Mouse (Mus musculus) frontal cortex, postnatal 36 days (tissue): ENCODE measurements at regions not wholly inside any gene's neighbourhood (a gene's known extent, or its start where the extent isn't known, plus 50 kb on each side); places are given as distances from the start of the nearest gene placed in this dataset.

Experiments used
- DNase-seq, 2 experiments: peaks; one replicate each; pipeline ENCODE4 v3.0.0; 2022; ENCODE audit warnings: low spot score in 2 of 2

GRCm38 (mm10) chr1:63977956-63978355, 144.1 kb downstream of the Klf7 start:
- no peak for DNase-seq

DNA sequence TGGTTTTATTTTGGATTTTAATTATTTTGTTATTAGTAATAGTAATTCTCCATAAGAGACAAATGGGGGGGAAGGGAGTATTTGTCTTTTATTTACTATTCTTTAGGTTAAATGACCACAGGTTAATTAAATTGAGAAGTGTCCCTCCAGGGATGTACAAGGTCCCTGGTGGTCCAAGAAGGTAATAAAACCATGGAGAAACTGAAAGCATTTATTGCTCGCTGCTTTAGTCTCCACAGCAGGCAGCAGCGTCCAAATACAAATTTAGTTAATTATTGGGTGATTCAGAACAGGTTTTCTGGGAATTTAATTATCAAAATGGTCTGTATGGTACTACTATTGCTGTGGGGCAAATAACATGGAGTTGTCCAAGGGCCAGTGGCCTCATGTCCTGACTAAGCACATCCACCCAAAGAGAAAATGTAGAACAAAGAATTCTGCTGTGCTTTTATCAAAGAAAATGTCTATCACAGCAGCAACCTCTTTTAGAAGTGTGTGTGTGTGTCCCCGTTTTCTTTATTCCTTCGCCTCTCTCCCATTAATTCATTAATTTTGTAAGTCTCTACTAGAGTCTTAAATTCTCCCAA, 144.7 kb downstream of the Klf7 start:
- no peak for DNase-seq

DNA sequence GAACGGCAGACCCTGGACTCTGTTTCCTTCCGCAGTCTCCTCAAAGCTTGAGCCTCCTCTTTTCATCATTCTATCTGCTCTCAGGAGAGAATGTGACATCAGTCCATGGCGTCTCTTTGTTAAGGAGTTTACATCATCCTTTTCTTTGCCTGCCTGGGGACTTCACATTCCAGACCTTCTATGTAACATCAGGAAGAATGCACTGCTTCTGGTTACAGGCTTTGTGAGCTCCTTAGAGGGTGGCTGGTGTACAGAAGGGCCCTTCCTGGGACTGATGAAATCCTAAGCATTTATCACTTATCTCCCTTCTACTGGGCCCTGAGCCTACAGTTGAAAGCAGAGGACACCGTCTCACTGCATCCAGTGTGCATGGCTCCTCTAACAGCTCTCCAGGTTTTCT, 145.2 kb downstream of the Klf7 start:
- no peak for DNase-seq

GRCm38 (mm10) chr1:63967849-63968248, 154.2 kb downstream of the Klf7 start:
- DNase-seq, result no peak

- no peak for DNase-seq
Observed at GRCm38 (mm10) chr1:63965446-63965845, 156.6 kb downstream of the Klf7 start.

GRCm38 (mm10) chr1:63964519-63964918, 157.6 kb downstream of the Klf7 start:
- DNase-seq, result peak; percentile 53 to 74

DNA sequence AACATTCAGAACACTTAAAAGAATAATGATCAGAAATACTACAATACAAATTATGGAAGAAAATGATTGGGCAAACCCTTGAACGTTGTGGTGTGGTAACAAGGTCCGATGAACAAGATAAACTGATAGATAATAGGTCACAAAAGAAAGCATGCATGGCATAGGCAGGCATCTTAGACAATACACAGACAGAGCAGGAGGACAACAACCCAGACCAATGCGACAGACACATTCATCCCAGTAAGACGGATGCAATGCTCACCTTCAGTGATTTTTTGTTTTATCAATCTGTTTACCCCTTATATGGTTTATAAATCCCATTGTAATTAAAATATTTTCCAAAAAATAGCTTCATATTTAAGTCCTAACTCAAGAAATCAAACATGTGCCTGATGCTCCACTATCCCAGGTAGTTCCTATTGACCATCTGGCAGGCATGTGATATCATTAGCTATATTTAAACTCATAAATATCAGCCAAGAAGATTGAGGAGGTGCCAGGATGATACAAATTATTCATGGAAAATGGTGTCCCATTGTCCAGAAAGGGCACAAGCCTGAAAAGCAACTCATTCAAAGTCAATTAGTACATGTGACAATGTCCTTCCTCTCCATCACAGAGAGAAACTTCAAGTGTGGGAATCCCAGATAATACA, 166.3 kb downstream of the Klf7 start:
- no peak for DNase-seq

GRCm38 (mm10) chr1:63954876-63955513, 167.1 kb downstream of the Klf7 start:
- DNase-seq, result no peak

- DNase-seq, result no peak
Observed at GRCm38 (mm10) chr1:63954172-63954571, 167.9 kb downstream of the Klf7 start.

DNA sequence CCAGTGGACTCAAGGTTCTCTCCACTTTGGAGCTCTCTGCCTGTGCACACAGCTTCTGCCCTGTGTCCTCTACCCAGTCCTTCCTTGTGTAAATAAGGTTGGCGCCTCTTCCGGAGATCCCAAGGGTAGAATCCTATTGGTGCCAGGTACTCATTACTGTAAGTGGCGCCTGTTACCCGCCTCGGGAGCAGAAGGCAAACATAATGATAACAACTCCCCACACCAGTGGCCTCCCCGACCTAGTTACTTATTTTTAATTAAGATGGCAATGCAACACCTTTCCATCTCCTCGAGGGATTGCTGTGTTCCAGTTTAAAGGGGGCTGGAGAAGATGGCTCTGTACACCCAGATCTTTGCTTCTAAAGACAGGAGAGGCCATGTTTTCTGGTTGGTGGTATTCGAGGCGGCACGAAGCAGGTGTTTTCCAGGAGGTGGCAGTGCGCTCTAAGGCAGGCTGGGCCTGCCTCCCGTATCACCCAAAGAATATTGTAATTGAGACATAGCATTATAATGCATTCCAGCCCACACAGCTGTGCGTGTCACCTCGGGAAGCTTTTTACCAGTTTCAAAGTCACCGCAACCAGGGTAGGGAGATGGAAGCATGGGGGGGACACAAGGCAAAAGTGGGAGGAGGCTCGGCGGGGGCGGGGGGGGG, 168.7 kb downstream of the Klf7 start:
- DNase-seq, result peak in 1 of 2 experiments; percentile 72

DNA sequence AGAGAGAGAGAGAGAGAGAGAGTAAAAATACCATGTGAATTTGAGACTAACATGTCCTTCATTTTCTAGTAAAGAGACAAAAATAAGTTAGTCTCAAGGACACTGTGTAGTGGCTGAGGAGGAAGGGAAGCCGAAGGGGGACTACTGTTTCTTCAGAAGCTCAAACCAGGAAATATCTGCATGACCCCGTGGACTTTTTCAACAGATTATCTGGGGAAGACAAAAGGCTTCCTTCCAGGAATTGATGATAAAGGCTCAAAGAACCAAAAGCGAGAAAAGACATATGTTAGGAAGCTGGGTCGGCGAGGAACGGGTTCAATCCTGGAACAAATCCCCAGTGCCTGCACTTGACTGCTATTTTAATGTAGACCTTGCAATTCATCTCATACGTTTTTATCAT, 170.4 kb downstream of the Klf7 start:
- no peak for DNase-seq

DNA sequence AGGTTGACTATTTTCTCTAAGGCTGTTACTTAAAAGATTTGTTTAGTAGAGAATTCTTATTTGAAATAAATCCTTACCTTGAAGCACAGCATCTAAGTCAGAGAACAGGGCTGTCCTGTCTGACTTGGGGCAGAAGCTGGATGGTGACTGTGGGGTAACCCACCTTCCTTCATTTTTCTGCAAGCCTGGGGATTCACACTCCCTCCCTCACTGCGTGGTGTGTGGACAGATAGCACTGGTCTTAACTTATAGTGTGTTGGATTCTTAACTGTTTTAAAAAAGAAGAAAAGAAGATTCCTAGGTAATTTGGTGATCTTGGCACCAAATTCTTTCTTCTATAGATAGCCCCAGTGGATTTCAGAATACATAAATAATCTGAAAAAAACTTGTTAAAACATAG, 174.8 kb downstream of the Klf7 start:
- DNase-seq, result peak in 1 of 2 experiments; percentile 34

GRCm38 (mm10) chr1:63946834-63947233, 175.2 kb downstream of the Klf7 start:
- DNase-seq, result no peak

DNA sequence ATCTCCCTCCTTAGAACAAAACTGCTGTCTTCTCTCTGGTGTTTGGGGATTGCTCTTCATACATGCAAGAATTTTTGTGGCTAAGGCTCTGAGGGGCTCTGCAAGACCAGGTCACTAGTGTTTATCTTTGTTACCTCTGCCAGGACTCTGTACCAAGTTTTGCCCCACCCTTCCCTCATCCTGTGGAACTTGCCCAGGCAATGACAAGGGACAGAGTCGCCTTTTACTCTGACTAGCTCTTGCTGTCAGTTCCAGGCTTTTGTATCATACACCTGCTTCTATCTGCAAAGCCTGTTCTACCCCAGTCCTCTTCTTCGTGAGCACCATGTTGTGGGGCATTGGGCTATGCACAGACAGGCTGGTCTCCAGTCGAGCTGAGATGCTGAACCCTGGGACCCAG, 175.7 kb upstream of the 4933402D24Rik start:
- DNase-seq, result no peak

DNA sequence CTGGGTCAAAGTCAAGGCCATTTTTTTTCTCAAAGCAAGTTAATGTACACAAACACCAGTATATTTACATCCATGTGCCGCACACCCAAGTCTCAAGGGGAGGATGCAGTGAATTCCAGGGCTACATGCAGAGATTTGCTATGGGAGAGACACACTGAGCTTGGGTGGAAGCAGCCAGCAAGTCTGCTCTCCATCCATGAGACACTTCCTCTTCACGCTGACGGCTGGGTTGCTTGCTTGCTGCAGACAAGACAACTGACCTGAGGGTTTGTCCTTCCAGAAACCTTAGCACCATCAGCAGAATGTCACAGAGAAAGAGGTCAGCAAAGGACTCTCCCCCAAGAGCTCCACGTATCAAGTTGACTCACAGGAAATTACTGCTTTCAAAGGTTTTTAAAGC, 169.3 kb upstream of the 4933402D24Rik start:
- DNase-seq, result no peak

GRCm38 (mm10) chr1:63937480-63937879, 168.4 kb upstream of the 4933402D24Rik start:
- no peak for DNase-seq

GRCm38 (mm10) chr1:63934570-63935280, 165.7 kb upstream of the 4933402D24Rik start:
- DNase-seq, result peak; percentile 38 to 79

- no peak for DNase-seq
Observed at GRCm38 (mm10) chr1:63932484-63932883, 163.4 kb upstream of the 4933402D24Rik start.

GRCm38 (mm10) chr1:63929362-63930125, 160.5 kb upstream of the 4933402D24Rik start:
- no peak for DNase-seq

- no peak for DNase-seq
Observed at GRCm38 (mm10) chr1:63928850-63929249, 159.8 kb upstream of the 4933402D24Rik start.

DNA sequence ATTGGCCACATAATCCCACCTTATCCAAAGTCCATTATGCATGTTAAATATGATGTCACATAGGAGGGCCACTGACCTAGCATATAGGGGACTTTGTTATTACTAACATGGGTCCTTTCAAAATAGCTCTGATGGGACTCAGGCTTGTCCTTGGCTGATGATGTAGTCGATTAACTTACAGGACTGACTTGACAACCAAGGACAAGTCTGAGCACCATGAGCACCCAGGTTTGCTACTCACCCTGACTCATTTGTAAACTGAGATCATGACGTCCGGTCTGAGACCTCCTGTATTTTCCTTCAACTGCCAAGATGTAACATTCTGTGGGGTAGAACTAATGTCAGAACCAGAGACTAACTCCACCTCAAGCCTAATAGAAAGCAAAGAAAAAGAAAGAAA, 159.3 kb upstream of the 4933402D24Rik start:
- DNase-seq, result no peak
